Mouse (Mus musculus): Measurements from ENCODE around the gene Tmem200a.

Tmem200a gene

GRCm38 (mm10) chr10:25887225-25887624 lies 191.6 kb downstream of the Tmem200a start:
- in situ Hi-C loops (cut with MboI, MseI): no loop called here

- in situ Hi-C loops (cut with MboI, MseI): no loop called here
These were observed 194.3 kb downstream of the Tmem200a start for GRCm38 (mm10) chr10:25884512-25884911.

GRCm38 (mm10) chr10:25877731-25878130 lies 201.1 kb downstream of the Tmem200a start:
- in situ Hi-C loops (cut with MboI, MseI): no loop called here

- in situ Hi-C loops (cut with MboI, MseI): no loop called here
These were observed 202.0 kb downstream of the Tmem200a start for GRCm38 (mm10) chr10:25876809-25877208.

- in situ Hi-C loops (cut with MboI, MseI): no loop called here
These were observed 210.1 kb downstream of the Tmem200a start for GRCm38 (mm10) chr10:25868739-25869138.

Measured in T-helper 1 cell (primary cell).